Mouse (Mus musculus) G1E (cell line): ENCODE results near the gene Sftpa1. TPM values are rescaled to one million over a fixed set of nuclear protein-coding genes. Genes with fewer than 3 reads are reported as not detected.

Experiments used
- ATAC-seq: 2 replicates; pipeline ENCODE4 v1.8.0; 2016; ENCODE audit warnings: mild to moderate bottlenecking; ENCODE audit not compliant: insufficient number of reproducible peaks, poor library complexity, low FRiP score, severe bottlenecking; ENCODE audit errors: extremely low read depth
- DNase-seq: peaks from one replicate; pipeline ENCODE4 v3.0.0; 2012; ENCODE audit warnings: low spot score
- H3K27me3 ChIP-seq: 2 replicates; pipeline ENCODE4 v1.6.1; 2012; ENCODE audit warnings: mild to moderate bottlenecking, low read length, inconsistent platforms; ENCODE audit not compliant: insufficient read depth
- H3K36me3 ChIP-seq: replicated peaks from 2 replicates; pipeline ENCODE3; 2012; ENCODE audit warnings: mild to moderate bottlenecking, inconsistent platforms
- H3K4me1 ChIP-seq: 2 replicates; pipeline ENCODE4 v1.6.1; 2012; ENCODE audit warnings: low read depth, low read length, inconsistent platforms, mixed read lengths; ENCODE audit not compliant: insufficient read depth
- H3K4me3 ChIP-seq: 2 replicates; pipeline ENCODE4 v1.5.1; 2012; ENCODE audit warnings: low read depth, mild to moderate bottlenecking, inconsistent platforms, low read length, moderate library complexity, mixed read lengths
- H3K9me3 ChIP-seq: replicated peaks from 2 replicates; pipeline ENCODE4 v1.6.1; 2012; ENCODE audit warnings: inconsistent platforms
- CTCF ChIP-seq: IDR thresholded peaks from 2 replicates; pipeline ENCODE4 v1.5.1; 2012; ENCODE audit warnings: low read depth, low read length, inconsistent platforms, mixed read lengths
- GATA1 ChIP-seq: IDR thresholded peaks from 2 replicates; pipeline ENCODE4 v1.6.1; 2012; ENCODE audit warnings: borderline replicate concordance, low read length, inconsistent platforms, mixed read lengths
- GATA2 ChIP-seq: IDR thresholded peaks from 2 replicates; pipeline ENCODE4 v1.6.1; 2012; ENCODE audit warnings: low read depth, low read length, inconsistent platforms, borderline replicate concordance
- POLR2AphosphoS5 ChIP-seq: IDR thresholded peaks from 2 replicates; pipeline ENCODE4 v1.6.1; 2012; ENCODE audit warnings: low read depth, low read length, inconsistent platforms; ENCODE audit not compliant: insufficient replicate concordance
- TAL1 ChIP-seq: conservative IDR thresholded peaks from 2 replicates; pipeline ENCODE4 v1.6.1; 2012; ENCODE audit warnings: low read depth, low read length, inconsistent platforms, mixed read lengths
- polyA plus RNA-seq: library from polyadenylated mRNA; stranded (reverse); fragments of >175 nt; gene quantifications from 2 replicates; pipeline ENCODE4 v1.2.3, GENCODE M21; 2012
- total RNA-seq, 2 experiments: library from RNA; stranded (forward) in 1 of 2; stranded (reverse) in 1 of 2; fragments of 200-1000 nt in 1 of 2; fragments of >200 nt in 1 of 2; fragmentation: Nextera tagmentation in 1 of 2; gene quantifications; 2 replicates each; pipeline ENCODE4 v1.2.3; 2014 to 2017

Sftpa1 gene
- total and polyA plus RNA-seq, 3 experiments: 0.22 TPM; not detected in 2

GRCm38 (mm10) chr14:41100712-41101111 lies 30.9 kb upstream of the Sftpa1 start:
- DNase-seq (no peak), ATAC-seq (no peak)
- TF ChIP-seq CTCF (no peak), POLR2AphosphoS5 (no peak), GATA2 (no peak), GATA1 (no peak), TAL1 (no peak)
- Histone ChIP-seq H3K9me3 (no peaks in the 10 kb centered on the region), H3K36me3 (no peaks in the 10 kb centered on the region), H3K27me3 (no peaks in the 10 kb centered on the region), H3K4me3 (no peak overlapping the region), H3K4me1 (no peaks in the 10 kb centered on the region)

DNA sequence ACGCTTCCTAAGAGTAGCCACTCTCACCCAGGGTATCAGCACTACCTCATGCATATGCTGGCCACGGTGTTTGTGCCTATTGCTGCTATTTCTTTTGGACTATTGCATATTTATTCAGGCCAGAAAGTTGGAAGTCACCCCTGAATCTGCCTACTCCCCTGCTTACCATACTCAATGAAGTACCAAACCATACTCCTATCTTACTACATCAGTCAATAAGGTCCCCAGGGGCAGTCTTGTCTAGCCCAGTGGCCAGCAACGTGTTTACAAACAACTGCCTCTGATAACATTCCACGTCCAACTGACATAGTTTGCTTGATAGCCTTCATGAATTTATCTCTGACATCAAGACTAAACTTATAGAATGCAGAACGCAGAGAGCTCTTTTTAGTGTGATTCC lies 30.3 kb upstream of the Sftpa1 start:
- Histone ChIP-seq H3K36me3 (no peaks in the 10 kb centered on the region), H3K4me1 (no peaks in the 10 kb centered on the region), H3K9me3 (no peaks in the 10 kb centered on the region), H3K27me3 (no peaks in the 10 kb centered on the region), H3K4me3 (no peak overlapping the region)
- DNase-seq: no peak
- TF ChIP-seq GATA1 (no peak), GATA2 (no peak), TAL1 (no peak), POLR2AphosphoS5 (no peak), CTCF (no peak)
- ATAC-seq: no peak

- H3K4me1 ChIP-seq: no peaks in the 10 kb centered on the region
- H3K27me3 ChIP-seq: no peaks in the 10 kb centered on the region
- no peak for DNase-seq
- ATAC-seq: no peak
- H3K36me3 ChIP-seq: no peaks in the 10 kb centered on the region
- no peak overlapping the region for H3K4me3 ChIP-seq
- H3K9me3 ChIP-seq: no peaks in the 10 kb centered on the region
- TF ChIP-seq CTCF (no peak), TAL1 (no peak), GATA1 (no peak), POLR2AphosphoS5 (no peak), GATA2 (no peak)
Observed at GRCm38 (mm10) chr14:41102269-41102668, 29.3 kb upstream of the Sftpa1 start.

DNA sequence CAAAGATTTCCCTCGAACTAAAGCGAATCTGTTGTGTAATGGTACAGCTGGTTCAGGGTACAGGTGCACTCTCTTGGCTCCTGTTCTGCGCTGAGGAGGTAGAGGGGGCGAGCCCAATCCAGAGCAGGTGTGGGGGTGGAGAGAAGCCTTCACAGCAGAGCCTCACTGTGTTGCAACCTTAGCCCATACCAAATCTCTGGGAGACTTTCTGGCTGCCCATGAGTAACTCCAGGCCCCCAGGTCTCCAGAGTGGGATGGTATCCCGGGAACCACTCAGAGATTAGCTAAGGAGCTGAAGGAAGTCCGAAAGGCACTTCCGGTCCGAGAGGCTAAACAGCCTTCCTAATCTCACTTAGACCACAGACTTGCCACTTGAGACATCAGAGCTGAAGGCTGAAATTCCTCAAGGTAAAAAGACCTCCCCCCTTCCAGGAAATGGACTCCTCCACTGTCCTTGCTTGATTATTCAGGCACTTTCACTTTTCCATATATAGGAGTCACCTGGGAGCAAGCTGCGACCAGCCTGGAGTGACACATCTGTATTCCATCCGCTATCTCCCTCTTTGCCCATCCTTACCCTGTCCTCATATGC lies 26.6 kb upstream of the Sftpa1 start, which contains the start of gene Mat1a:
Gene Mat1a, plus strand, starts transcription at position 183 of the 592 bp plus-strand sequence.
- H3K4me3 ChIP-seq: no peak within 1 kb of the TSS
- H3K36me3 ChIP-seq: no peaks in the 10 kb centered on the region
- no peaks in the 10 kb centered on the region for H3K9me3 ChIP-seq
- ATAC-seq (no peak), DNase-seq (no peak)
- no peaks in the 10 kb centered on the region for H3K4me1 ChIP-seq
- H3K27me3 ChIP-seq: no peaks in the 10 kb centered on the region
- no peak for TF ChIP-seq GATA1
- no peak for TF ChIP-seq CTCF
- TF ChIP-seq TAL1: no peak
- no peak for TF ChIP-seq POLR2AphosphoS5
- TF ChIP-seq GATA2: no peak

GRCm38 (mm10) chr14:41111031-41111668 lies 20.4 kb upstream of the Sftpa1 start:
- H3K4me1 ChIP-seq: no peaks in the 10 kb centered on the region
- peaks cover 2% of the 10 kb centered on the region; the same call in 1 of the 2 replicates for H3K27me3 ChIP-seq
- H3K4me3 ChIP-seq: no peak overlapping the region
- no peaks in the 10 kb centered on the region for H3K9me3 ChIP-seq
- ATAC-seq: no peak
- DNase-seq: no peak
- TF ChIP-seq GATA1: no peak
- no peak for TF ChIP-seq GATA2
- no peak for TF ChIP-seq TAL1
- TF ChIP-seq POLR2AphosphoS5: no peak
- TF ChIP-seq CTCF: no peak
- no peaks in the 10 kb centered on the region for H3K36me3 ChIP-seq

DNA sequence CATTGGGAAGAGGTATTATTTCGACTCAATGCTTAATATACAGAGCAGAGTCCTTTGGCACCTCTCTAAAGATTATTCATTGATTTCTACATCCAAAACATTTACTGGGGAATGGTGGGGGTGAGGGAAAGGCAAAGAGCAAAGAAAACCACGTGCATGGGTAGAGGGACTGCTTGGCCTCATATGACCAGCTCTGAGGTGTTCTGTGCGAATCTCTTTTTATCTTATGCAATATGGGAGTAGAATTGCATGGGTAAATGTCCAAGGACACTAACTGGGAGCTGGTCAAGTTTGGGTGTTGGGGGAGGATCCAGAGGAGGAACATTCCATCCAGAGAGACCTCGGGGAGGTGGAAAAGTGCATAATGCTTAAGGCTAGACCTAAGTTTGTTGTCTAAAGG lies 18.6 kb upstream of the Sftpa1 start:
- Histone ChIP-seq H3K36me3 (no peaks in the 10 kb centered on the region), H3K27me3 (peaks cover 2% of the 10 kb centered on the region; the same call in 1 of the 2 replicates), H3K4me3 (no peak overlapping the region), H3K4me1 (no peaks in the 10 kb centered on the region), H3K9me3 (no peaks in the 10 kb centered on the region)
- DNase-seq (no peak), ATAC-seq (no peak)
- no peak for TF ChIP-seq GATA2
- no peak for TF ChIP-seq GATA1
- no peak for TF ChIP-seq POLR2AphosphoS5
- no peak for TF ChIP-seq CTCF
- no peak for TF ChIP-seq TAL1
